Mouse (Mus musculus) hindbrain, embryonic 16.5 days (tissue): Measurements from ENCODE around the gene Adra1d. TPM values are rescaled to one million over a fixed set of nuclear protein-coding genes. Genes with fewer than 3 reads are reported as not detected.

Experiments
- ATAC-seq: fragments of 200-750 bp; cut with Nextera tagmentation; 2 replicates; pipeline ENCODE4 v1.8.0; 2017; ENCODE audit warnings: moderate TSS enrichment, moderate library complexity
- H3K27ac ChIP-seq: fragments of 300-500 bp; sonication (generic); 2 replicates; pipeline ENCODE4 v1.5.1; 2014; ENCODE audit warnings: low read depth, mild to moderate bottlenecking, control low read depth, low read length, moderate library complexity
- H3K27me3 ChIP-seq: fragments of 300-500 bp; sonication (generic); replicated peaks from 2 replicates; pipeline ENCODE4 v1.6.1; 2014; ENCODE audit warnings: low read length; ENCODE audit not compliant: control insufficient read depth, insufficient read depth
- H3K36me3 ChIP-seq: fragments of 300-500 bp; sonication (generic); 2 replicates; pipeline ENCODE4 v1.6.1; 2014; ENCODE audit warnings: mild to moderate bottlenecking, low read length, moderate library complexity, mixed read lengths; ENCODE audit not compliant: control insufficient read depth, insufficient read depth
- H3K4me1 ChIP-seq: fragments of 300-500 bp; sonication (generic); 2 replicates; pipeline ENCODE4 v1.6.1; 2014; ENCODE audit warnings: low read depth, low read length; ENCODE audit not compliant: control insufficient read depth, insufficient read depth
- H3K4me2 ChIP-seq: fragments of 300-500 bp; sonication (generic); 2 replicates; pipeline ENCODE4 v1.6.1; 2014; ENCODE audit warnings: mild to moderate bottlenecking, low read length, control low read depth, moderate library complexity
- H3K4me3 ChIP-seq: fragments of 300-500 bp; sonication (generic); 2 replicates; pipeline ENCODE4 v1.5.1; 2014; ENCODE audit warnings: mild to moderate bottlenecking, low read length, control low read depth, moderate library complexity
- H3K9ac ChIP-seq: fragments of 300-500 bp; sonication (generic); 2 replicates; pipeline ENCODE4 v1.6.1; 2014; ENCODE audit warnings: low read depth, mild to moderate bottlenecking, control low read depth, low read length, moderate library complexity
- H3K9me3 ChIP-seq: fragments of 300-500 bp; sonication (generic); 2 replicates; pipeline ENCODE4 v1.6.1; 2014; ENCODE audit warnings: mild to moderate bottlenecking, low read length, moderate library complexity; ENCODE audit not compliant: control insufficient read depth
- WGBS: fragments of 180-500 bp; shearing (Covaris S2); extraction: QIAGEN DNeasy Blood & Tissue Kit; methylation state at CpG from one replicate; pipeline ENCODE4 v1.1.7; 2014; 5-methylcytosine and 5-hydroxymethylcytosine counted together
- polyA plus RNA-seq: library from polyadenylated mRNA; unstranded; fragments of >200 nt; fragmentation: Nextera tagmentation; extraction: Ambion mirVana; gene quantifications from 2 replicates; pipeline ENCODE4 v1.2.1, GENCODE M21; 2015

Gene Adra1d
- polyA plus RNA-seq, 1 experiment from 2014 or later, result 0.65 TPM

- 0 out of 2 replicates have a peak overlapping the region, but pooled peaks have one; percentile 43 for H3K9ac ChIP-seq
- H3K27me3 ChIP-seq, result no peaks in the 10 kb centered on the region
- peaks cover 32% of the 10 kb centered on the region for H3K4me1 ChIP-seq
- no peaks in the 10 kb centered on the region for H3K36me3 ChIP-seq
- WGBS, result 13% methylated on average over 3 of the region's 3 CpGs
- H3K27ac ChIP-seq, result peak overlapping the region; percentile 68
- no peaks in the 10 kb centered on the region for H3K9me3 ChIP-seq
- no peak overlapping the region for H3K4me3 ChIP-seq
- ATAC-seq, result peak; percentile 71
- no peak overlapping the region; the same call in 1 of the 2 replicates for H3K4me2 ChIP-seq
Measured at GRCm38 (mm10) chr2:131506358-131506757, 55.7 kb downstream of the Adra1d start.

GRCm38 (mm10) chr2:131505431-131505830 lies 56.7 kb downstream of the Adra1d start:
- Histone ChIP-seq H3K4me3 (no peak overlapping the region), H3K27me3 (no peaks in the 10 kb centered on the region), H3K36me3 (no peaks in the 10 kb centered on the region), H3K4me1 (peaks cover 37% of the 10 kb centered on the region), H3K9ac (no peak overlapping the region), H3K4me2 (no peak overlapping the region), H3K9me3 (no peaks in the 10 kb centered on the region), H3K27ac (no peak overlapping the region; the same call in 1 of the 2 replicates)
- ATAC-seq, result no peak

- no peak for ATAC-seq
- H3K27ac ChIP-seq, result no peak overlapping the region; the same call in 1 of the 2 replicates
- H3K36me3 ChIP-seq, result no peaks in the 10 kb centered on the region
- WGBS, result 78% methylated on average over 5 of the region's 5 CpGs
- no peak overlapping the region for H3K4me2 ChIP-seq
- peaks cover 18% of the 10 kb centered on the region for H3K4me1 ChIP-seq
- no peaks in the 10 kb centered on the region for H3K9me3 ChIP-seq
- H3K4me3 ChIP-seq, result no peak overlapping the region
- no peaks in the 10 kb centered on the region for H3K27me3 ChIP-seq
- H3K9ac ChIP-seq, result no peak overlapping the region; the same call in 1 of the 2 replicates
Measured at GRCm38 (mm10) chr2:131502561-131502960, 59.5 kb downstream of the Adra1d start.

GRCm38 (mm10) chr2:131501886-131502285 lies 60.2 kb downstream of the Adra1d start:
- no peak overlapping the region; the same call in 1 of the 2 replicates for H3K9ac ChIP-seq
- no peaks in the 10 kb centered on the region for H3K27me3 ChIP-seq
- 69% methylated on average over 5 of the region's 5 CpGs for WGBS

GRCm38 (mm10) chr2:131499290-131499845 lies 62.7 kb downstream of the Adra1d start:
- ATAC-seq, result no peak
- 61% methylated on average over 5 of the region's 5 CpGs for WGBS
- Histone ChIP-seq H3K4me2 (no peak overlapping the region), H3K27me3 (no peaks in the 10 kb centered on the region), H3K4me1 (peaks cover 17% of the 10 kb centered on the region), H3K4me3 (no peak overlapping the region), H3K27ac (no peak overlapping the region), H3K36me3 (no peaks in the 10 kb centered on the region), H3K9ac (no peak overlapping the region), H3K9me3 (no peaks in the 10 kb centered on the region)

More at GRCm38 (mm10) chr2:131501886-131502285, 60.2 kb downstream of the Adra1d start:
- H3K27ac ChIP-seq, result peak overlapping the region; percentile 34; the same call in 1 of the 2 replicates
- no peak overlapping the region for H3K4me2 ChIP-seq
- no peaks in the 10 kb centered on the region for H3K9me3 ChIP-seq
- H3K4me3 ChIP-seq, result no peak overlapping the region
- ATAC-seq, result peak; percentile 66; the same call in 1 of the 2 replicates
- peaks cover 17% of the 10 kb centered on the region for H3K4me1 ChIP-seq
- H3K36me3 ChIP-seq, result no peaks in the 10 kb centered on the region

- no peak overlapping the region for H3K4me2 ChIP-seq
- no peak for ATAC-seq
- H3K9ac ChIP-seq, result no peak overlapping the region
- no peaks in the 10 kb centered on the region for H3K36me3 ChIP-seq
- H3K27me3 ChIP-seq, result no peaks in the 10 kb centered on the region
- H3K27ac ChIP-seq, result no peak overlapping the region
- H3K4me3 ChIP-seq, result no peak overlapping the region
- peaks cover 27% of the 10 kb centered on the region for H3K4me1 ChIP-seq
- no peaks in the 10 kb centered on the region for H3K9me3 ChIP-seq
- 62% methylated on average over 7 of the region's 7 CpGs for WGBS
Measured at GRCm38 (mm10) chr2:131498219-131498618, 63.9 kb downstream of the Adra1d start.

GRCm38 (mm10) chr2:131497224-131497856 lies 64.7 kb downstream of the Adra1d start:
- Histone ChIP-seq H3K4me1 (peaks cover 30% of the 10 kb centered on the region), H3K4me3 (no peak overlapping the region), H3K9me3 (no peaks in the 10 kb centered on the region), H3K4me2 (no peak overlapping the region), H3K9ac (no peak overlapping the region), H3K27ac (no peak overlapping the region), H3K36me3 (no peaks in the 10 kb centered on the region), H3K27me3 (no peaks in the 10 kb centered on the region)
- WGBS, result 85% methylated on average over 4 of the region's 4 CpGs
- no peak for ATAC-seq

GRCm38 (mm10) chr2:131496125-131496820 lies 65.8 kb downstream of the Adra1d start:
- Histone ChIP-seq H3K4me3 (no peak overlapping the region), H3K4me2 (no peak overlapping the region), H3K9me3 (no peaks in the 10 kb centered on the region), H3K9ac (no peak overlapping the region), H3K27ac (no peak overlapping the region), H3K27me3 (no peaks in the 10 kb centered on the region), H3K4me1 (peaks cover 30% of the 10 kb centered on the region), H3K36me3 (no peaks in the 10 kb centered on the region)
- ATAC-seq, result no peak
- WGBS, result 92% methylated on average over 5 of the region's 5 CpGs
